Mouse (Mus musculus) left cerebral cortex, adult 8-10 months (tissue): Measurements from ENCODE around the gene Zbtb16. TPM values are rescaled to one million over a fixed set of nuclear protein-coding genes. Genes with fewer than 3 reads are reported as not detected.

Source experiments
- DNase-seq, 2 experiments: peaks; one replicate each; pipeline ENCODE4 v3.0.0; 2022; ENCODE audit warnings: low spot score in 2 of 2
- total RNA-seq, 4 experiments: library from RNA; stranded (reverse); gene quantifications; 2 replicates each; pipeline ENCODE4 v1.2.4; 2022

Zbtb16 gene
- total RNA-seq, 4 experiments from 2014 or later, result 66.8 to 72.0 (median 69.8) TPM

GRCm38 (mm10) chr9:48745347-48746119, 90.5 kb downstream of the Zbtb16 start:
- no peak for DNase-seq

- no peak for DNase-seq
Measured at GRCm38 (mm10) chr9:48744916-48745315, 91.1 kb downstream of the Zbtb16 start.

GRCm38 (mm10) chr9:48744451-48744850, 91.6 kb downstream of the Zbtb16 start:
- no peak for DNase-seq

GRCm38 (mm10) chr9:48743338-48744285, 92.4 kb downstream of the Zbtb16 start:
- no peak for DNase-seq

GRCm38 (mm10) chr9:48742150-48742549, 93.9 kb downstream of the Zbtb16 start:
- DNase-seq, result no peak

- no peak for DNase-seq
Measured at GRCm38 (mm10) chr9:48741433-48742077, 94.5 kb downstream of the Zbtb16 start.

- no peak for DNase-seq
Measured at GRCm38 (mm10) chr9:48740732-48741255, 95.2 kb downstream of the Zbtb16 start.

- peak; percentile 83 to 87 for DNase-seq
Measured at GRCm38 (mm10) chr9:48740098-48740505, 95.9 kb downstream of the Zbtb16 start.

GRCm38 (mm10) chr9:48738795-48739476, 97.1 kb downstream of the Zbtb16 start:
- DNase-seq, result no peak

GRCm38 (mm10) chr9:48737911-48738310, 98.1 kb downstream of the Zbtb16 start:
- DNase-seq, result no peak

- peak; percentile 84 to 94 for DNase-seq
Measured at GRCm38 (mm10) chr9:48737210-48737850, 98.7 kb downstream of the Zbtb16 start.

GRCm38 (mm10) chr9:48736361-48737209, 99.4 kb downstream of the Zbtb16 start:
- peak in 1 of 2 experiments; percentile 55 for DNase-seq

- DNase-seq, result no peak
Measured at GRCm38 (mm10) chr9:48735466-48736312, 100.3 kb downstream of the Zbtb16 start.

GRCm38 (mm10) chr9:48734725-48735465, 101.1 kb downstream of the Zbtb16 start:
- DNase-seq, result no peak

GRCm38 (mm10) chr9:48733817-48734544, 102.0 kb downstream of the Zbtb16 start:
- peak in 1 of 2 experiments; percentile 85 for DNase-seq

GRCm38 (mm10) chr9:48733083-48733482, 102.9 kb downstream of the Zbtb16 start:
- DNase-seq, result no peak
